Mouse (Mus musculus) megakaryocyte, embryonic 14.5 days (primary cell): ENCODE measurements around the gene Igsf3.

Experiments used
- FLI1 ChIP-seq: IDR thresholded peaks from 2 replicates; pipeline ENCODE4 v1.6.1; 2012; ENCODE audit warnings: low read length, inconsistent platforms, mixed read lengths
- GATA1 ChIP-seq: IDR thresholded peaks from 3 replicates; pipeline ENCODE4 v1.6.1; 2012; ENCODE audit warnings: mixed read lengths, low read length, inconsistent platforms, borderline replicate concordance

DNA sequence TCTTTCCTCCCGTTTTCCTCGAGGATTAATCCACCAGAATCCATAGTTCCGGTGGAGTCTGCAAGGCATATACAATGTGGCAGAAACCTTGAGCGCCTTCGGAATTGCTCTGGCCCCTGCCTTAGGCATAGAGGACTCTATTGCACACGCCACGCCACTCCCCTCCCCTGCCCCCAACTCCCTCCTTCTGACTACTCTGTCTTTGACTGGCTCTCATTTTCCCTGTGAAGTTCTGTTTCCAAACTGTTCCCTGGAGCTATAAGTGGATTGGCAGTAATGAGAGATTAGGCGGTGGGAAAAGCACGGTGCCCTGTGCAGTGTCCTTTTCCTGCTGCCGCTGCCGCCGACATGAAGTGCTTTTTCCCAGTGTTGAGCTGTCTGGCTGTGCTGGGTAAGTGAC lies 1.2 kb downstream of the Igsf3 start:
- no peak for TF ChIP-seq GATA1
- TF ChIP-seq FLI1, result no peak
